Mouse (Mus musculus) myocyte (in vitro differentiated cells): ENCODE measurements at regions not wholly inside any gene's neighbourhood (a gene's known extent, or its start where the extent isn't known, plus 50 kb on each side); places are given as distances from the start of the nearest gene placed in this dataset.

Experiments
- CEBPB ChIP-seq: IDR thresholded peaks from 2 replicates; pipeline ENCODE4 v1.6.1; 2011; ENCODE audit warnings: mild to moderate bottlenecking, moderate library complexity; ENCODE audit not compliant: poor library complexity, insufficient read depth, severe bottlenecking
- E2F4 ChIP-seq: IDR thresholded peaks from one replicate; pipeline ENCODE4 v1.6.1; 2011; ENCODE audit warnings: mild to moderate bottlenecking, control low read depth, moderate library complexity; ENCODE audit not compliant: insufficient read depth
- MAX ChIP-seq: IDR thresholded peaks from one replicate; pipeline ENCODE4 v1.6.1; 2011; ENCODE audit warnings: low read depth, mild to moderate bottlenecking, control low read depth
- MYOG ChIP-seq, 3 experiments: IDR thresholded peaks; one replicate each; pipeline ENCODE4 v1.6.1; 2011; ENCODE audit warnings: control low read depth in 2 of 3, low read depth in 2 of 3, mild to moderate bottlenecking in 2 of 3; ENCODE audit not compliant: insufficient read length in 2 of 3, control insufficient read depth in 1 of 3, insufficient read depth in 1 of 3
- POLR2A ChIP-seq: IDR thresholded peaks from one replicate; pipeline ENCODE4 v1.6.1; 2011; ENCODE audit warnings: low read depth, mild to moderate bottlenecking, control low read depth, moderate library complexity; ENCODE audit not compliant: insufficient read length
- POLR2AphosphoS2 ChIP-seq: IDR thresholded peaks from one replicate; pipeline ENCODE4 v1.6.1; 2011; ENCODE audit warnings: low read depth, control low read depth; ENCODE audit not compliant: insufficient read length
- REST ChIP-seq: IDR thresholded peaks from one replicate; pipeline ENCODE4 v1.6.1; 2011; ENCODE audit warnings: mild to moderate bottlenecking, control low read depth, moderate library complexity; ENCODE audit not compliant: insufficient read depth, insufficient read length
- SRF ChIP-seq: IDR thresholded peaks from one replicate; pipeline ENCODE4 v1.6.1; 2011; ENCODE audit warnings: low read depth; ENCODE audit not compliant: control insufficient read depth, insufficient read length
- TCF12 ChIP-seq: IDR thresholded peaks from one replicate; pipeline ENCODE4 v1.6.1; 2011; ENCODE audit warnings: mild to moderate bottlenecking, control low read depth; ENCODE audit not compliant: poor library complexity, insufficient read depth, severe bottlenecking
- USF1 ChIP-seq: IDR thresholded peaks from one replicate; pipeline ENCODE4 v1.6.1; 2011; ENCODE audit warnings: low read depth, mild to moderate bottlenecking, control low read depth, moderate library complexity

DNA sequence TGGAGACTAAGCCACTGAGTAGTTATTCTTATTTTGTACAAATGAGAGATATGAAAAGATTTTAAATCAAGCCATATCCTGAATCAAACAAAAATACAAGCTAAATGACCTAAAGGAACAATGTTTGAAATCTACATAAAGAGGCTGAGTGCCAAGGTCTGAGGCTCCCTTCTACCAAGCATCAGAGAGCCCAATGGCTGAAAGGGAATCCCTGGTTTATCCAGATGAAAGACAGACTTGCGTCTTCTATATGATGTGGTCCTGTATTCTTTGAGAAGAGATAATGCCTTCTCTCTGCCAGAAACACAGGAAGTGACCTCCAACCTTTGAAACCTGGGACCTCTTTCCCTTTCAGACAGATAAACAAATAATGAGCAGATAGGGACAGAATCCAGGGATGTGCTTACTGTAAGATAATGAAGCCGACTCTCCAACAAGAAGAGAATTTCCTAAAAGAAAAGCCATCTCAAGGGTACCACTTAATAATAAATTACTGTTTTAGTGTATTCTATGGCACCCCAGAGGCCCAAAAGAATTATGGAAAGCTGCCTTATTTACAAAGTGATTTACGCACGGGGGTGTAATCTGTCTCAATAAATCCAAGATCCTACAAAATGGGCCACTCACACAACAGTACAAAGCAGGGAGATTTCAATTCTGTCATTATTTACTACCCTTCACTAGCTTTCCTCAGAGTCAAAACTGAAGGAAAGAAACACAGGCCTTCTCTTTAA lies 248.7 kb downstream of the Bcl2 start:
- no peak for TF ChIP-seq CEBPB
- TF ChIP-seq REST = no peak
- TF ChIP-seq USF1 = no peak
- no peak for TF ChIP-seq MYOG (IDR thresholded peaks at IDR 0.05; ENCODE audit: control insufficient read depth in 1 of 3, insufficient read depth in 1 of 3, insufficient read length in 2 of 3, low read depth in 2 of 3)
- TF ChIP-seq POLR2A = no peak
- TF ChIP-seq TCF12 = no peak
- TF ChIP-seq E2F4 = no peak
- no peak for TF ChIP-seq MAX
- no peak for TF ChIP-seq POLR2AphosphoS2
- no peak for TF ChIP-seq SRF
